Mouse (Mus musculus) lung, adult 2 months (tissue): ENCODE measurements at regions not wholly inside any gene's neighbourhood (a gene's known extent, or its start where the extent isn't known, plus 50 kb on each side); places are given as distances from the start of the nearest gene placed in this dataset.

ENCODE experiments used
- CTCF ChIP-seq: fragments of 200-500 bp; IDR thresholded peaks from 2 replicates; pipeline ENCODE4 v1.5.1; 2011; ENCODE audit warnings: mild to moderate bottlenecking, low read length, control low read depth; ENCODE audit not compliant: insufficient read depth
- POLR2A ChIP-seq: fragments of 200-500 bp; IDR thresholded peaks from 2 replicates; pipeline ENCODE4 v1.6.1; 2011; ENCODE audit warnings: low read depth, mild to moderate bottlenecking, control low read depth, low read length, borderline replicate concordance; ENCODE audit errors: extremely low read depth

- TF ChIP-seq CTCF (no peak), POLR2A (no peak)
Measured at GRCm38 (mm10) chr4:110119874-110120273, 142.0 kb downstream of the Dmrta2 start.
